In genomic region chrX:159110651-159111050, GRCm38 (mm10) we compare ENCODE assay signal across 6 mouse cellular contexts.
DNase-seq lines count a peak whose midpoint lies in the region; ATAC-seq and TF ChIP-seq lines count a peak whose summit lies in the region.
"Not testable (repeated sequence)": the region's sequence is repeated elsewhere in the genome, so short reads cannot be mapped to it uniquely, and the experiment has no call there.

No protein-coding gene starts in this region.

- H3K4me1 ChIP-seq in MEL (ENCODE audit: control insufficient read depth in 1 of 2, insufficient read depth in 2 of 2, low read length in 2 of 2); liver, embryonic 12.5 days; liver, embryonic 14.5 days (replicated peaks; ENCODE audit: control insufficient read depth in 2 of 2, insufficient read depth in 2 of 2, low read length in 1 of 2); liver, embryonic 16.5 days (ENCODE audit: control insufficient read depth, low read depth, low read length): not testable (repeated sequence)

- TF ChIP-seq EP300 in MEL (IDR thresholded peaks at IDR 0.05; ENCODE audit: low read depth in 1 of 2, low read length in 2 of 2); liver, embryonic 14.5 days (IDR thresholded peaks at IDR 0.05; ENCODE audit: low read depth): not testable (repeated sequence)

- H3K4me3 ChIP-seq in MEL (ENCODE audit: control insufficient read depth in 1 of 2, insufficient read depth in 1 of 2, low read depth in 2 of 2, low read length in 2 of 2); liver, embryonic 12.5 days; liver, embryonic 14.5 days (ENCODE audit: insufficient read depth in 1 of 2, low read depth in 2 of 2, low read length in 2 of 2); liver, embryonic 16.5 days (ENCODE audit: low read depth, low read length): not testable (repeated sequence)

- not testable (repeated sequence) for TF ChIP-seq POLR2A in MEL (IDR thresholded peaks at IDR 0.05; ENCODE audit: control insufficient read depth in 1 of 2, insufficient read depth in 1 of 2, low read depth in 1 of 2, low read length in 2 of 2, poor library complexity in 1 of 2)

- not testable (repeated sequence) for TF ChIP-seq CTCF in MEL (IDR thresholded peaks at IDR 0.05 in 2 of 3, conservative IDR thresholded peaks at IDR 0.05 in 1 of 3; ENCODE audit: control insufficient read depth in 1 of 3, insufficient read depth in 1 of 3, low read depth in 2 of 3, low read length in 3 of 3, poor library complexity in 1 of 3, severe bottlenecking in 1 of 3); liver, embryonic 14.5 days (IDR thresholded peaks at IDR 0.05; ENCODE audit: low read depth)

- H3K9me3 ChIP-seq in MEL (replicated peaks; ENCODE audit: insufficient read depth, low read length); liver, embryonic 12.5 days (replicated peaks); liver, embryonic 14.5 days (ENCODE audit: control insufficient read depth, low read length); liver, embryonic 16.5 days (replicated peaks; ENCODE audit: control insufficient read depth, low read length): not testable (repeated sequence)

- H3K4me2 ChIP-seq in liver, embryonic 12.5 days; liver, embryonic 14.5 days (ENCODE audit: low read depth); liver, embryonic 16.5 days (ENCODE audit: low read depth, low read length): not testable (repeated sequence)

- H3K27me3 ChIP-seq in MEL (ENCODE audit: control insufficient read depth in 1 of 2, insufficient read depth in 2 of 2, low read length in 2 of 2); liver, embryonic 12.5 days (replicated peaks); liver, embryonic 14.5 days (ENCODE audit: control insufficient read depth, insufficient read depth, low read length); liver, embryonic 16.5 days (ENCODE audit: control insufficient read depth, insufficient read depth, low read depth, low read length): not testable (repeated sequence)

- ATAC-seq in liver, embryonic 12.5 days = 0 out of 2 replicates have a peak, but pooled peaks have one; percentile 58
- peak; percentile 35; the same call in 1 of the 2 replicates for ATAC-seq in liver, embryonic 14.5 days (ENCODE audit: insufficient read depth)
- peak; percentile 47; the same call in 1 of the 2 replicates for ATAC-seq in liver, embryonic 16.5 days (ENCODE audit: low read depth)
- ATAC-seq in megakaryocyte-erythroid progenitor cell, adult 5-6 weeks (replicated peaks; ENCODE audit: low FRiP score, low TSS enrichment, poor library complexity, severe bottlenecking) = peak; percentile 55

- not testable (repeated sequence) for H3K79me2 ChIP-seq in MEL (ENCODE audit: control insufficient read depth, insufficient read depth, low read length, poor library complexity)

- H3K9ac ChIP-seq in MEL (ENCODE audit: control insufficient read depth, low read depth, low read length, poor library complexity, severe bottlenecking); liver, embryonic 12.5 days; liver, embryonic 14.5 days (replicated peaks); liver, embryonic 16.5 days (ENCODE audit: low read depth, low read length): not testable (repeated sequence)

- WGBS in liver, embryonic 12.5 days (ENCODE audit: insufficient replicate concordance) = 71% methylated on average over 6 of the region's 6 CpGs
- WGBS in liver, embryonic 14.5 days (ENCODE audit: insufficient replicate concordance) = 58% methylated on average over 6 of the region's 6 CpGs
- WGBS in liver, embryonic 16.5 days (ENCODE audit: insufficient replicate concordance) = 59% methylated on average over 6 of the region's 6 CpGs

- TF ChIP-seq RAD21 in MEL (IDR thresholded peaks at IDR 0.05; ENCODE audit: low read depth, low read length) = not testable (repeated sequence)

- H3K27ac ChIP-seq in MEL (ENCODE audit: control insufficient read depth, low read depth, low read length); liver, embryonic 12.5 days; liver, embryonic 14.5 days; liver, embryonic 16.5 days (ENCODE audit: low read length): not testable (repeated sequence)

- DNase-seq in MEL (ENCODE audit: low read depth, low spot score) = peak; percentile 29
- peak; percentile 1 for DNase-seq in c-Kit-positive CD71-positive TER-119-positive erythroid progenitor cells, embryonic 14.5 days (ENCODE audit: low spot score)
- DNase-seq in liver, embryonic 14.5 days (ENCODE audit: low read depth in 3 of 3, low spot score in 3 of 3) = not testable (repeated sequence)

- not testable (repeated sequence) for H3K36me3 ChIP-seq in MEL (ENCODE audit: control insufficient read depth in 1 of 2, insufficient read depth in 2 of 2, low read length in 2 of 2); liver, embryonic 12.5 days; liver, embryonic 14.5 days (replicated peaks; ENCODE audit: control insufficient read depth, insufficient read depth, low read depth); liver, embryonic 16.5 days (ENCODE audit: control insufficient read depth, insufficient read depth)
